Mouse (Mus musculus) bone marrow macrophage, adult 2 months (primary cell): ENCODE results near the gene Bcl2a1c. TPM values are rescaled to one million over a fixed set of nuclear protein-coding genes. Genes with fewer than 3 reads are reported as not detected.

Experiments
- H3K27ac ChIP-seq: 2 replicates; pipeline ENCODE4 v1.5.1; 2012; ENCODE audit warnings: low read depth, low read length; ENCODE audit not compliant: insufficient read depth
- H3K4me1 ChIP-seq: 2 replicates; pipeline ENCODE4 v1.6.1; 2012; ENCODE audit warnings: low read length; ENCODE audit not compliant: control insufficient read depth, insufficient read depth
- H3K4me3 ChIP-seq: 2 replicates; pipeline ENCODE4 v1.5.1; 2012; ENCODE audit warnings: mild to moderate bottlenecking, low read length, moderate library complexity; ENCODE audit not compliant: insufficient read depth
- CTCF ChIP-seq: IDR thresholded peaks from 2 replicates; pipeline ENCODE4 v1.5.1; 2012; ENCODE audit warnings: low read depth, mild to moderate bottlenecking, low read length, moderate library complexity
- POLR2A ChIP-seq: IDR thresholded peaks from 2 replicates; pipeline ENCODE4 v1.6.1; 2012; ENCODE audit warnings: mild to moderate bottlenecking, low read depth, low read length, borderline replicate concordance
- polyA plus RNA-seq: library from polyadenylated mRNA; stranded (reverse); fragments of >200 nt; gene quantifications from 2 replicates; pipeline ENCODE4 v1.2.4, GENCODE M21; 2012; ENCODE audit not compliant: missing spikeins, insufficient read depth, insufficient read length

The Bcl2a1c gene
- polyA plus RNA-seq, 1 experiment = not detected

- H3K4me1 ChIP-seq = no peaks in the 10 kb centered on the region
- no peak overlapping the region for H3K4me3 ChIP-seq
- TF ChIP-seq CTCF = no peak
- no peak for TF ChIP-seq POLR2A
- no peak overlapping the region for H3K27ac ChIP-seq
Observed at GRCm38 (mm10) chr9:114375276-114375962, 45.5 kb downstream of the Bcl2a1c start.

- no peak for TF ChIP-seq POLR2A
- TF ChIP-seq CTCF = no peak
Observed at GRCm38 (mm10) chr9:114377168-114377567, 47.2 kb downstream of the Bcl2a1c start.

GRCm38 (mm10) chr9:114379871-114380270 is 49.9 kb downstream of the Bcl2a1c start:
- Histone ChIP-seq H3K4me3 (no peak overlapping the region), H3K27ac (no peak overlapping the region), H3K4me1 (no peaks in the 10 kb centered on the region)
- TF ChIP-seq CTCF = no peak
- TF ChIP-seq POLR2A = no peak

More at GRCm38 (mm10) chr9:114377168-114377567, 47.2 kb downstream of the Bcl2a1c start:
- no peaks in the 10 kb centered on the region for H3K4me1 ChIP-seq
- H3K27ac ChIP-seq = no peak overlapping the region
- no peak overlapping the region for H3K4me3 ChIP-seq

Other genes with a start within 250 kb of the Bcl2a1c start
- gene Crtap, start 60.5 kb downstream of the Bcl2a1c start, polyA plus RNA-seq = 48.4 and 54.5 TPM in 2 replicates
- gene Glb1, start 70.9 kb downstream of the Bcl2a1c start, polyA plus RNA-seq = 63.7 and 74.4 TPM in 2 replicates
- 4.9 and 6.7 TPM in 2 replicates for gene Tmppe, start 71.0 kb downstream of the Bcl2a1c start, polyA plus RNA-seq
- not detected in 2 replicates for gene Ccr4, start 174.8 kb downstream of the Bcl2a1c start, polyA plus RNA-seq
- gene C130032M10Rik, start 185.6 kb downstream of the Bcl2a1c start, polyA plus RNA-seq = not detected in 2 replicates
- not detected in 2 replicates for gene Trim71, start 234.2 kb downstream of the Bcl2a1c start, polyA plus RNA-seq